Mouse (Mus musculus) layer of hippocampus, postnatal 25 days (tissue): ENCODE results near the gene Mapk14. TPM values are rescaled to one million over a fixed set of nuclear protein-coding genes. Genes with fewer than 3 reads are reported as not detected.

Experiments used
- DNase-seq, 2 experiments: peaks; one replicate each; pipeline ENCODE4 v3.0.0; 2022; ENCODE audit warnings: mixed read lengths in 2 of 2, low spot score in 1 of 2; ENCODE audit errors: extremely low spot score in 1 of 2
- total RNA-seq, 2 experiments: library from RNA; stranded (reverse); gene quantifications; 2 replicates each; pipeline ENCODE4 v1.2.3; 2021

Gene Mapk14
- 10 to 100 TPM; 69.7 to 82.2 TPM for total RNA-seq

GRCm38 (mm10) chr17:28690776-28691686, at the start of gene Mapk14:
Gene Mapk14 (plus strand): TSS chr17:28691329.
- peak; percentile 96 to 99 for DNase-seq

- DNase-seq: no peak
These were observed 47.4 kb upstream of the Mapk14 start for GRCm38 (mm10) chr17:28643697-28644096.

GRCm38 (mm10) chr17:28644112-28644511, 47.0 kb upstream of the Mapk14 start:
- DNase-seq: no peak

- no peak for DNase-seq
These were observed 44.9 kb upstream of the Mapk14 start for GRCm38 (mm10) chr17:28646221-28646620.

GRCm38 (mm10) chr17:28648607-28649370, 42.3 kb upstream of the Mapk14 start:
- DNase-seq: peak in 1 of 2 experiments; percentile 58

- DNase-seq: no peak
These were observed 40.9 kb upstream of the Mapk14 start for GRCm38 (mm10) chr17:28650268-28650667.

GRCm38 (mm10) chr17:28657936-28658335, 33.2 kb upstream of the Mapk14 start:
- no peak for DNase-seq

GRCm38 (mm10) chr17:28659564-28659963, 31.6 kb upstream of the Mapk14 start:
- no peak for DNase-seq

GRCm38 (mm10) chr17:28682311-28683084, 8.6 kb upstream of the Mapk14 start:
- no peak for DNase-seq

- DNase-seq: no peak
These were observed 7.5 kb upstream of the Mapk14 start for GRCm38 (mm10) chr17:28683601-28684000.

GRCm38 (mm10) chr17:28684631-28685030, 6.5 kb upstream of the Mapk14 start:
- no peak for DNase-seq

GRCm38 (mm10) chr17:28687354-28687753, 3.8 kb upstream of the Mapk14 start:
- DNase-seq: no peak

- DNase-seq: peak; percentile 27 to 30
These were observed 1.4 kb upstream of the Mapk14 start, which contains the start of gene Slc26a8 for GRCm38 (mm10) chr17:28689586-28690283. Gene Slc26a8 (minus strand): TSS chr17:28690233.

- peak; percentile 37 to 44 for DNase-seq
These were observed 685 bp downstream of the Mapk14 start for GRCm38 (mm10) chr17:28691687-28692340.

GRCm38 (mm10) chr17:28692341-28692710, 1.2 kb downstream of the Mapk14 start:
- DNase-seq: peak in 1 of 2 experiments; percentile 35

- no peak for DNase-seq
These were observed 2.0 kb downstream of the Mapk14 start for GRCm38 (mm10) chr17:28693086-28693485.

GRCm38 (mm10) chr17:28694078-28694477, 2.9 kb downstream of the Mapk14 start:
- no peak for DNase-seq

GRCm38 (mm10) chr17:28694832-28695231, 3.7 kb downstream of the Mapk14 start:
- DNase-seq: no peak

- DNase-seq: no peak
These were observed 5.5 kb downstream of the Mapk14 start for GRCm38 (mm10) chr17:28696641-28697040.
